Mouse (Mus musculus): ENCODE measurements at regions not wholly inside any gene's neighbourhood (a gene's known extent, or its start where the extent isn't known, plus 50 kb on each side); places are given as distances from the start of the nearest gene placed in this dataset.

DNA sequence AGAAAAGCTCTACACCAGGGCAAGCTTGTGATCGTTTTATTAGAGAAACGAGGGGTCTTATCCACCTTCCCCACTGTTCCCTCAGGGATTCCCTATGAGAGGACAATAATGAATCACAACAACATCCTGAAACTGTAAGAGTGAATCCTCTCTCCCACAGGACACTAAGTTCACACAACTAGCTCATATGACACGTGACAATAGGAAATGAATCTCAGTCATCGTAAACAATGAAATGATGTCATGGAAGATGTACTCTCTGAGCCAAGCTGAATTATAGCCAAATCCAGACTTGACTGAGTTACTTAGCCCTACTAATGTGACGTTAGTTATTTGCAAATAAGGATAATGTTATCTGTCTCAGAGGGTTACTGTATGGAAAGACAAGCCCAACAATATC, 54.6 kb upstream of the Ccn6 start:
- DNase-seq (ENCODE audit: low spot score), result no peak

DNA sequence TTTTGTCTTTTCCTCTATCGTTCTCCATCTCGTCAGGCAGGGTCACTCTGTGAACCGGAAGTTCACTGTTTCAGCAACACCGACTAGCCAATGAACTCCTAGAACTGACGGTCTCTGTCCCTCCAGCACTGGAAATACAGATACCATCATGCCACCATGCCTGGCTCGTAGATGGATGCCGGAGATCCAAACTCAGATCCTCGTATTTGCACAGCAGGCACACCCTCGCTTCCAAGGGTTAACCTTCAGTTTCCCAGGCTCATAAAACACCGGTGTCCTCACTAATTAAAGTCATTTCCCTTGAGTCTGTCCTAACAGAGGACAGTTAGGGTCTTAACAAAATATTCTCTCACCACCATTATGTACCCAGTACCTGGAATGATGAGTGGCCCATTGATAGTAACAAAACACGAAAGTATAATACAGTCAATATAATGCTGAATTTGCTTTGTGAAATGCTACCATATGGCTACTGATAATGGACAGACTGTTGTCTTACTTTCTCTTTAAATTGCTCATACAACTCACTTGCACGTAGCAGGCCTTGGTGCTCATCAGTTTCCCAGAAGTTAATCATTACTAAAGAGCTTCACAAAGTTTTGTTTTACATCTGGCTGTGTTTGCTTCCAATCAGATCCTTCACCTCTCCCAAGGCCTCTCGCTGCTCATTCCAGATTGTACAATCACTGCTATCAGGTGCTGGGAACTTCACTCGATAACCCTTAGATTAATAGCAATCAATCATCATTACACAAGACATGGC, 52.7 kb upstream of the Ccn6 start:
- no peak for DNase-seq (ENCODE audit: low spot score)

DNA sequence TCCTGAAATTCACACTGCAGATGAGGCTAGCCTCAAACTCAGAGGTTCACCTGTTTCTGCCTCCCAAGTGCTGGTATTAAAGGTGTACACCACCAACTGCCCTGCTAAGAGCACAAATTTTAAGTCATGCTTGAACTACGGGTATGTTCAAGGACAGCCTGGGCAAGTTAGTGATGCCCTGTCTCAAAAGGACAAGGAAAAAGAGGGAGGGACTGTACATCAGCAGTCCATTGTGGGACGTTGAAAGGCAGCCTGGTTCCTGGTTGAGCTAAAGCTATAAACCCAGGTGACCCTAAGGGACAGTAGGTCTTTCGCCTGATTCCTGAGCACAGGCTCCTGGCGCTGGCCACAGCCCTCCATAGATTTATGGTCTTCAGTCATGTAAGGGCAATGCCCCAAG, 51.0 kb upstream of the Ccn6 start:
- DNase-seq (ENCODE audit: low spot score), result no peak
